Mouse (Mus musculus) cerebellum, adult 11-12 months (tissue): ENCODE results near the gene Wfdc5.
A peak's percentile ranks its signal among the peaks of the same experiment; 100 is the strongest.

Experiments used
- DNase-seq: peaks from one replicate; pipeline ENCODE4 v3.0.0; 2022

Gene Wfdc5

GRCm38 (mm10) chr2:164126533-164126955, 56.0 kb downstream of the Wfdc5 start:
- DNase-seq: peak; percentile 26
